Mouse (Mus musculus): Measurements from ENCODE around the gene Gm4131.

Gene Gm4131

GRCm38 (mm10) chr14:62566821-62567220 lies at the start of gene Gm4131:
TSS of gene Gm4131 (minus strand) at chr14:62566921.
- CTCF ChIA-PET = interaction anchor here (0.5 kb wide), 1 partner anchor 84 kb away, joined by 4 read pairs; no protein-coding TSS in a partner anchor

GRCm38 (mm10) chr14:62609904-62610303 lies 43.2 kb upstream of the Gm4131 start:
- CTCF ChIA-PET = no interaction called here

GRCm38 (mm10) chr14:62607791-62608196 lies 41.1 kb upstream of the Gm4131 start:
- CTCF ChIA-PET = no interaction called here

GRCm38 (mm10) chr14:62602869-62603268 lies 36.1 kb upstream of the Gm4131 start:
- CTCF ChIA-PET = no interaction called here

- CTCF ChIA-PET = no interaction called here
Measured at GRCm38 (mm10) chr14:62602271-62602670, 35.5 kb upstream of the Gm4131 start.

GRCm38 (mm10) chr14:62600109-62600522 lies 33.4 kb upstream of the Gm4131 start:
- CTCF ChIA-PET = no interaction called here

- CTCF ChIA-PET = no interaction called here
Measured at GRCm38 (mm10) chr14:62585338-62585737, 18.6 kb upstream of the Gm4131 start.

GRCm38 (mm10) chr14:62584637-62585036 lies 17.9 kb upstream of the Gm4131 start:
- CTCF ChIA-PET = no interaction called here

- CTCF ChIA-PET = no interaction called here
Measured at GRCm38 (mm10) chr14:62581768-62582167, 15.0 kb upstream of the Gm4131 start.

- CTCF ChIA-PET = no interaction called here
Measured at GRCm38 (mm10) chr14:62580945-62581344, 14.2 kb upstream of the Gm4131 start.

- CTCF ChIA-PET = no interaction called here
Measured at GRCm38 (mm10) chr14:62575862-62576261, 9.1 kb upstream of the Gm4131 start.

GRCm38 (mm10) chr14:62574906-62575305 lies 8.2 kb upstream of the Gm4131 start:
- CTCF ChIA-PET = no interaction called here

- CTCF ChIA-PET = no interaction called here
Measured at GRCm38 (mm10) chr14:62573454-62573853, 6.7 kb upstream of the Gm4131 start.

- CTCF ChIA-PET = no interaction called here
Measured at GRCm38 (mm10) chr14:62570299-62570698, 3.6 kb upstream of the Gm4131 start.

- CTCF ChIA-PET = no interaction called here
Measured at GRCm38 (mm10) chr14:62569463-62569862, 2.7 kb upstream of the Gm4131 start.

- CTCF ChIA-PET = no interaction called here
Measured at GRCm38 (mm10) chr14:62563679-62564078, 3.0 kb downstream of the Gm4131 start.

GRCm38 (mm10) chr14:62561875-62562748 lies 4.6 kb downstream of the Gm4131 start:
- CTCF ChIA-PET = no interaction called here

- CTCF ChIA-PET = no interaction called here
Measured at GRCm38 (mm10) chr14:62557111-62557510, 9.6 kb downstream of the Gm4131 start.

GRCm38 (mm10) chr14:62555840-62556810 lies 10.6 kb downstream of the Gm4131 start:
- CTCF ChIA-PET = no interaction called here

GRCm38 (mm10) chr14:62555309-62555829 lies 11.4 kb downstream of the Gm4131 start, which contains the start of gene Fam124a:
TSS of gene Fam124a (plus strand) at chr14:62555737.
- CTCF ChIA-PET = no interaction called here

GRCm38 (mm10) chr14:62553786-62554185 lies 12.9 kb downstream of the Gm4131 start:
- CTCF ChIA-PET = no interaction called here

- CTCF ChIA-PET = no interaction called here
Measured at GRCm38 (mm10) chr14:62552771-62553170, 13.9 kb downstream of the Gm4131 start.
